Mouse (Mus musculus): Measurements from ENCODE around the gene Dscaml1. TPM values are rescaled to one million over a fixed set of nuclear protein-coding genes. Genes with fewer than 3 reads are reported as not detected.
"Not testable (repeated sequence)": the region's sequence is repeated elsewhere in the genome, so short reads cannot be mapped to it uniquely, and the experiment has no call there.

The Dscaml1 gene
- total RNA-seq, 2 experiments from 2014 or later, result not detected

DNA sequence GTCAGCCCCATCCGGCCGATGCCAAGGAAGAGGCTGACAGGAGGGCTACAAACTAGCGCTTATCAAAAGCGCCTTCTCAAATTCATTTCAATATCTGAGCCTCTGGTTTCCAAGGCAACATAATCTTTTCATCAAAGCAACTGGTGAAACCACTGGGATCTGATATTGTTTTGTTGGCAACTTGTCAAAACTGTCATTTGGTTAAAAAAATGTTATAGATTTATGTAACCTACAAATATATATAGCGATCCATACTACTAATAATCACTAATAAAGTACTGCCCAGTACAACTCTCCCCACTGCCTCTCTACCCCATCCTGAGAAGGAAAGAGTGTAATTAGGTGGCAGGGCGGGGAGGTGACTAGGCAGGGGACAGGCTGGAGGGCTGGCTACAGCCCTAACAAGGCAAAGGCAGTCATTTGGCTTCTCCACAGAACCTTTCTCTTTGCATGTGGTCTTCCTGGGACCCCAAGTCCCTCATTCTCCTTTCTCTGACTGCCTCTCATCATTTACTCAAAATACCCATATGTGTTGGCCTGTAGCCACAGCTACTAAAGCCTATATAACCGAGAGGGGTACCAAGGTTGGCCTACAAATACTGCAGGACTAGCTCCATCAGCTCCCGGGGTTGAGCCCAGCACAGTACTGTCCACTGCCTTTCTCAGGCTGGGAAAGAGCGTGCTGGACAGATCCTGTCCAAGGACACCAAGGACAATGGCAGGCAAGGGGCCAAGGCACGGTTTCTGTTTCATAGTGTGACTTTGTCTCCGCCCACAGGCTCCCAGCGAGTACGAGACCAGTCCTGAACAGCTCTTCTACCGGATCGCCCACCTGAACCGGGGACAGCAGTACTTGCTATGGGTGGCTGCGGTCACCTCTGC lies 313.5 kb downstream of the Dscaml1 start:
- peak; percentile 66 to 80 for DNase-seq
- intact Hi-C loops (cut with DNase I), result loop anchor here (5.0 kb wide), 1 partner anchor 148 kb away; no protein-coding TSS in a partner anchor

DNA sequence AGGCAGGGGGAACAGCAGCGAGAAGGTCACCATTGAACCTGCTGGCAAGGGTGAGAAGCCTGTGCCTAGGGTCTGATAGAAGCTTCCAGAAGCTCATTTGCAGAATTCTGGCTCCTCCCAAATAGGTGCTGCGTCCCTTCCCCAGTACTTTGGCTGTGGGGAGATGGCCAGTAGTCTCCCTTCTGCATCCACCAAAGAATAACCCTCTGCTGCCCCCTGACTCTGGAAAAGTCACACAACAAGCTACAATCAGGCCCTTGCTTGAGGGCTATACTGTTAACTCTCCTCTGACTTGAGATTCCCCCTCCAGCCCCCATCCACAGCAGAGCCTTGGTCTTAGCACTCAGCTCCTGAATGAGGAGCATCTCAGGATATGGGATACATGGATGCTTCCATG lies 314.2 kb downstream of the Dscaml1 start:
- DNase-seq, result peak in 1 of 2 experiments; percentile 40
- intact Hi-C loops (cut with DNase I), result loop anchor here (5.0 kb wide), 1 partner anchor 148 kb away; no protein-coding TSS in a partner anchor

DNA sequence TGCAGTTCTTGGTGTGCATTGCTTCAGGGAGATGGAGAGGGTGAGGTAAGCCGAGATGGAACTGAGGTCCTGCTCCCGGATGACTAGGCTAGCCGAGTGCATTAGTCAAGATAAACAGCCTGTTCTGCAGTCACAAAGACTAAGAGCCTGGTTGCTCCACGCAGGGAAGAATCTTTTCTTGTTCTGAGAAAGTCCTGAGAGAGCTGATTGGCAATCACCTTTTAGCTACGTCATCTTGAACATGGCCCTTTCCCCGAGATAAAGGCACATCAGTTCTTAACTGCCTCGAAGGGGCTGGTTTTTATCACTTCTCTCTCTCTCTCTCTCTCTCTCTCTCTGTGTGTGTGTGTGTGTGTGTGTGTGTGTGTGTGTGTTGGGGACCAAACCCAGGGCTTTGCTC lies 319.0 kb downstream of the Dscaml1 start:
- no peak for DNase-seq
- intact Hi-C loops (cut with DNase I), result no loop called here

DNA sequence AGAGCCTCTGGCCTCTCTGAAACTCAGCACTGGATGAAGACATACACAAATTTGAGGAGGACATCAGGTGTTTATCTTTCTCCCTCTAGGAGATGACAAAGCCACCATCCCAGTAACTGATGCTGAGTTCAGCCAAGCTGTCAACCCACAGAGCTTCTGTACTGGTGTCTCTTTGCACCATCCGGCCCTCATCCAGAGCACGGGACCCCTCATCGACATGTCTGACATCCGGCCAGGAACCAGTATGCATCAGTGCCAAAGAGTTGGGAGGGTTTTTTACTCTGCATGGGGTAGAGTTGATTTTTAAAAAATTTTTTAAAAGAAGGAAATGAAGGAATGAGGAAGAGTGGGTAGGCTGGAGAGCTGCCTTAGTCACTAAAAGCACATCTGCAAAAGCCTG lies 323.5 kb downstream of the Dscaml1 start:
- intact Hi-C loops (cut with DNase I), result no loop called here

DNA sequence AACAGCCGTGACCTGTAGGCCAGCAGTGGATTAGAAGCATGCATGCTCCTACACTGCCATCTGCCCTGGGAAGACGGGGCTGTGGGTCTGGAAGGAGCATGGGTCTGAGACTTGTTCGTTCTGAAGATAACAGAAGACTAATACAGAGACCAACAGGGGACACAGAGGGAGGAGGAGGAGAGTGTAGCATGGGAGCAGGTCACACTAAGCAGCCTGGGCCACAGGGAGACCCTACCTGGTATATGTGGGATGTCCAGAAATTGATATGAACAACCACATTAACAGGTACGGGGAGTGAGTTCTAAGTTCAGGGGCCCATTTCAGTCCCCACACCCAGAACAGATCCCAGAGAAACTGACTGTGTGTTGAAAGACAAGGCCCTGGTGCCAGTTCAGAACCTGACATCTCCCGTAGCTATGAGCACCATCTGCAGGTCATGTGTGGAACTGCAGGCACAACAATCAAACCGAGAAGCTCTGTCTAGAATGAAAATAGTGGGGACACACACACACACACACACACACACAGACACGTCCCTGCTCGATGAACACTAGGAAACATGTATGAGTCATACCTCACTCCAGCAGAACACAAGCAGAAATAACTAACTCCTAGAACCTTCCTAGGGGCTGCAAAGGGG lies 328.1 kb downstream of the Dscaml1 start:
- intact Hi-C loops (cut with DNase I), result loop anchor here (1.0 kb wide), 1 partner anchor 338 kb away; no protein-coding TSS in a partner anchor
- DNase-seq, result peak; percentile 53 to 77

More for the DNA sequence above, 323.5 kb downstream of the Dscaml1 start:
- DNase-seq, result no peak

DNA sequence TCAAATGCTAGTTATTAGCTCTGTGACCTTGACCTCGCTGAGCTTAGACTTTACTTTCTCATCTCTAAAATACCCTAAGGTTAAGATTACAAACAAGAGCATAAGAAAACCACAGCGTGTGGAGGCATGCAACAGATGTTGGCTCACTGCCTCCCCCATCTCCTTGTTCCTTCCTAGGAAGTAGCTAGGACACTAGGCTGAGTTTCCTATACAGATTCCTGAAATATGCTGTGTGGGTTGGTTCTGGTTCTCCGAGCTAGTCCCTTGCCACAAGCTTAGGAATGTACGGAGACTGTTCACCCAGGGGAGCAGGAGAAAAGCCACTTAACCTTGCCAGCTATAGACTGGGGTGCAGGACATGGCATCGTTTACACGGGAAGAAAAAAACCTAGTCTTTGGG lies 339.8 kb downstream of the Dscaml1 start:
- no peak for DNase-seq
- intact Hi-C loops (cut with DNase I), result no loop called here

DNA sequence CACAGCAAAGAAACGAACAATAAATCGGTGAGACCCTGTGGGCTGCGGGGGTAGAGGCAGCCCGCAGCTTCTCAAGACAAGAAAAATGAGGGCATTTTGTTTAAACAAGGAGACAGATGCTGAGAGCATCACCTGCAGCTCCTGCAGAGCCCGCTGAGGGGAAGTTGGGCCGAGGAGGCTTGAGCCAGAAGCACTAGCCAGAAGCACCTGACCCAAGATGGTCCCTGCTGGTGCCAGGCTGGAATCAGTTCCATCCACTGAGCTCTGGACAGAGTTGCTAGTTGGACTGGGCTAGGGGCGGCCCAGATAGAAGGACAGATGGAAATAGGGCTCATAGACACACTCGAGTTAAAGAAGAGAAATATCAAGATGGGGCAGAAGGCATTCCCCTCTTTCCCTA lies 340.7 kb downstream of the Dscaml1 start:
- intact Hi-C loops (cut with DNase I), result no loop called here
- no peak for DNase-seq

DNA sequence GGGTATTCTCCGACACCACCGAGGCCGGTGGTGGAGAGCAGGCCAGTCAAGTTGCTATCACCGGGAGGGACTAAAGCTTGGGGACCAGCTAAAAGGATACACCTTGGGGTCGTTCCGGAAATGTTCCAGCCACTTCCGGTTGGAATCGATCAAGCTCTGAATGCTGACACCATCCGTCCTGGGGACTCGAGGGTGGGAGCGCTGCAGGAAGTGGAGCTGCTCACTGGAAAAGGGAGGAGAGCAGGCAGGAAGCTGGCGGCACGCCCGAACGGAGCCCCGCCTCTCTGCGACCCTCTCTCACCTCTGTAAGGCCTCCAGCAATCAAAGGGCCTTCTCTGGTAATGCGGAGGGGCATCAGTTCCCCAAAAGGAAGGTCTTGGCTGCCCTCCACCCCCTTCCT lies 342.0 kb downstream of the Dscaml1 start:
- intact Hi-C loops (cut with DNase I), result no loop called here
- DNase-seq, result no peak

DNA sequence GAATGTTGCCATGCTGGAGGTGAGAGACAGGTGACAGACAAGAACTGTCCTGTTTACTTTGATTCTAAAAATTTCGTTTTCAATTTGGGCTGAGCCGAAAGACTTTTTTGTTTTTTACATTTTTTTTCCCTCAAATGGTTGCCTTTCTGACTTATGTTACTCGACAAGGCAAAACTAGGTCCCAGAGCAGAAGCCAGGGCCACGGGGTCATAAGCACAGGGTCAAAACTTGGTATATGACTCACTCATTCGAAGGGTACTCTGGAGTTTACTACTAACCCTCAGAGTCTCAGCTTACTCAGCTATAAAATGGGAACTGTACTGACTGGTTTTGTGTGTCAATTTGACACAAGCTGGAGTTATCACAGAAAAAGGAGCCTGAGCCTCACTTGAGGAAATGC lies 343.2 kb downstream of the Dscaml1 start:
- DNase-seq, result no peak
- intact Hi-C loops (cut with DNase I), result no loop called here

DNA sequence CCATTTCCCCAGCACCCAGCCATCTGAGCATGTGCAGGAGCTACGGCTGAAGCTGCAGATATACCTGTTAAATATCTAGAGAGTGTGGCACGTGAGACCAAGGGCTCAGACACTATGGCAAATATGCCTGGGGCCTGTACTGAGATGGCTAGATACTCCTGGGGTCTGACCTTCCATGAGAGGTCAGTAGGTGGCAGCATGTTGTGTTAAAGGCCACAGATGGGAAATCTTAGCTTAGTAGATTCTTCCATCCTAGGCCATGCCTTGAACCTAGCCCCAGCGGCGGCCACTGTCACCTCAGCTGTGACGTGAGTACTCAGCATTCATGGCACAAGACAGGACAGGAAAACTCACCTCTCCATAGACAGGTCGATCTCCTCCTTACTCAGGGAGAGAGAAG lies 347.7 kb downstream of the Dscaml1 start:
- intact Hi-C loops (cut with DNase I), result no loop called here
- no peak for DNase-seq

DNA sequence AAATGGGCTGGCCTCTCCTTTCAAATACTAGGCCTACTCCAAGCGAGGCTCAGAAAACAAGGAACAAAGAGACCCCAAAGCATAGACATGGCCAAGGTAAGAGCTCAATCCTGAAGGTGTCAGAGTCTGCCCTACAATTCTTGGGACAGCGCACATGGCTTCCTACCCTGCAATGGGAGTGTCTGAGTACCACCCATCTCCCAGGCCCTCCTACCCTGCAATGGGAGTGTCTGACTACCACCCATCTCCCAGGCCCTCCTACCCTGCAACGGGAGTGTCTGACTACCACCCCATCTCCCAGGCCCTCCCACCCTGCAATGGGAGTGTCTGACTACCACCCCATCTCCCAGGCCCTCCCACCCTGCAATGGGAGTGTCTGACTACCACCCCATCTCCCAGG lies 349.7 kb downstream of the Dscaml1 start:
- intact Hi-C loops (cut with DNase I); DNase-seq: not testable (repeated sequence)

DNA sequence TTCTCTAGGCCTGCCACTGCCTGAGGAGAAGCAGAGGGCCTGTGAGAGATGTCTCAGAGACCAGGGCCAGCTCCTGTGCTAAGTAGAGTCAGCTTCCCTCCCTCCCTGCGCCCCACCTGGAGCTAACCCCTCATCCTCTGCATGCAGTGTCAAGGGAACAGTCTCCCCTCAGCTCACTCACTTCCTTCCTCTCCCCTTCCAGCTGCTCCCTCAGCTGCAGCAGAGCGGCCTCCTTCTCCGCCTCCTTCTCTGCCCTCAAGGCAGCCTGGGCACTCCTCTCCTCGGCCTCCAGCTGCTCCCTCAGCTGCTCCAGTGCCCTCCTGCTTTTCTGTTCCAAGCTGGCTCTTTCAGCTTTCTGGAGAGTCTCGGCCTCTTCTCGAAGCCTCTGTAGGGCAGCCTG lies 352.8 kb downstream of the Dscaml1 start:
- intact Hi-C loops (cut with DNase I), result no loop called here
- DNase-seq, result no peak

DNA sequence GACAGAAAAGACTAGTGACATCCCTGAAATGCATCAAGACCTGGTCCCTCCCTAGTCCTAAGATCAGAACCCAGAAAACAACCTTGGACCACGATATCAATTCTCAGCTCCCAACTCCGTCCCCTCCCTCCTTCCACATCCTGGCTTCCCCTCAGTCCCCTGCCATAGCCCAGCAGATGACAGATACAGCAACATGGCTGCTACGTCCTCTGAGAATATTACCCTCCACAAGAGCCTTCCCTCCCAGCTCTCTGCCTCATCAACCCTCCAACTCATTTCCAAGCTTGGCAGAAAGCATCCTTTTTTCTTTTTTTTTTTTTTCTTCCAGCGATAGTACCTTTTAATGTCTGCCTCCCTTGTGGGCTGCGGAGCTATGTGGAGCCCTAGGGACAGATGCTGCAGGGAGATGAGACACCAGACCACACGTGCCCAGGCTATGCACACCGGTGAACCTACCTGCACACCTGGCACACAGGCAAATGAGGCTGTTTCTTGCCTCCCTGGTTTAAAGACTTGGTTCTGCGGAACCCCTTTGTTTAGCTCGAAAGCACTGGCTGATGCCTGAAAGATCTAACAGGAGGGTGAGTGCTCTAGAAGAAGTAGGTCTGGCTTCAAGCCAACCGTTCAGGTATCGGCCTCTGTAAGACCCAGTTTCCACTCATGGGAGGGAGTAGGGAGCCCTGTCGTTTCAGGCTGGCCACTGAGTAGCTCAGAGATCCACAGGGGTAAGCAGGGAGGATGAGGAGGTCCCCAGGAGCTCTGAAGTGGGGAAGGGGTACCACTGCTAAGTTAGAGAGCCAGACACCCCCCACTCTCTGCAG lies 357.0 kb downstream of the Dscaml1 start:
- intact Hi-C loops (cut with DNase I), result no loop called here
- no peak for DNase-seq

DNA sequence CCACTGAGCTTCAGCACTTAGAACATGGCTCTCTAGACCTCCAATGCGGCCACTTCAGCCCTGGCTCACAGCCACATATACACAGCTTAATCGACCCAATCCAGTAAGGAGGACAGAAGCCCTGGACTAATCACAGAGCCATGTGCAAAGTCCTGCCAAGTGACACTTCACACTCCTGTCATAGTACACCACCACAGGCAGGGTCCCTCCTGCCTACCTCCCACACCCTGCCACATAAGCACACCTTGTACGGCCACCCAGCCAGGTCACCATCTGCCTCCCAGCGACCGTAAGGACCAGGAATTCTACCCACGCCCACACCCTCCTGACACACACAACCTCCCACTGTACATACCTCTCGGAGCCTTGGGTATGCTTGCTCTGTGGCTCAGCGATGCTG lies 360.6 kb downstream of the Dscaml1 start:
- DNase-seq, result no peak

DNA sequence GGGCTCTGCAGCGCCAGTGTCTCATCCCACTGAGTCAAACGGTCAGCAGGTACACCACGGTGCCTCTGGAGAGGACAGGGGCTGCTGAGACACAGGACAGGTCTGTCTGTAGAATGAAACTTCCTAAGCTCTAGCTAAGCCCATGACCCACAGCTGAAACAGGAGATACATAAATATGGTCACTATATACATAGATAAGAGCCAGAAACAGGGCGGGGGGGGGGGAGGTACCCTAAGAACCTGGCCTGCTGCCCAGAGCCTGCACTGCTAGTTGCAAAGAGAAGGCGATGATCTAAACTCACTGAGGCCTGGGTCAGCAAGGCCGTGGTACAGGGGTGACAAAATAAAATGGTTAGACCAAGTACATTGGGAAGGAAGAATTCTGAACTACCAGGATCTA lies 361.1 kb downstream of the Dscaml1 start:
- no peak for DNase-seq
- intact Hi-C loops (cut with DNase I), result no loop called here

More for the DNA sequence above, 360.6 kb downstream of the Dscaml1 start:
- intact Hi-C loops (cut with DNase I), result no loop called here

DNA sequence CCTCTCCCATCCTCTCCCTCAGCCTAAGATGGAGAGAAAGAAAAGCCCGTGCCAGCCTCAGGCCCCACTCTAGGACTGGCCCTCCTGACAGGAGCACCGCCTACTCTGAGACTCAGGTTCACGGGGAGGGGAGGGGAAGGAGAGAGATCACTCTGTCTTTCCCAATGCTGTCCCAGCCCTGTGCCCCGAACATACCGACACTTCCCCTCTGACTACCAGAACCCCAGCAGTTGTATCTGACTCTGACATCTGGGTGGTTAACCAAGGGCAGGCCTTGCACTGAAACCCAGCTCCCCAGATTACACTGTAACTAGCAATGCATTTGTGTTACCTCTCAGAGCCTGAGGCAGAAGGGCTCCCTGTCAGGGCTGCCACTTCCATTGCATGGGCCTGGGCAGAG lies 362.0 kb downstream of the Dscaml1 start:
- intact Hi-C loops (cut with DNase I), result no loop called here
- DNase-seq, result no peak

DNA sequence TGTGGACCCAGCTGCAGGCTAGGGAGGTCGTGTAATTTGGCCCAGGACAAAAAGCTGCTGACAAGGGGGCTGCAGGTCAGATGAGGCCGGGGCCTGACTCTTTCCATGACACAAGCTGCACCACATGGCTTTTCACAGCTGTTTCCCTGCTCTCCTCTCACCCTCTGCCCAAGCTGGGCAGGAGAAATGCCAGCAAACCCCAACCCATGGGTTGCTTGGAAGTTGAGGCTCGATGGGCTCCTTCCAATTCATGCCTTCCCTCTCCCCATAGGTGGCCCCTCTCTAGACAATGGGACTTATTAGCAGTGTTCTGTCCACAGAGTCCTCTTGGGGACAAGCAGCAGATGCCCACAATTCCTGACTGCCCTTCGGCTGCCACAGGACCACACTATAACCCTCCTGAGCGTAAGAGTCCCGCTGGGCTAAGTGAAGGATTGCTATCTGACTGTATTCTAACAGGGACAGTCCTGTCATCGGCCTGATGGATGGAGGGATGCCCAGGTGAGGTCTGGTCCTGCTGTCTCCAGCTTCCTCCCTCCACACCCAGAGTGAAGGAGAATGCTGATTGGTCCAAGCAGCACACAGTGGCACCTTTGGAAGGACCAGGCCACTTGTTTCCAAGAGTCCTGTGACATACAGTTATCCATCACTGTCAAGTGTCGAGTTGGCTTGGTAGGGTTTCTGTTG lies 365.2 kb downstream of the Dscaml1 start:
- DNase-seq, result no peak
- intact Hi-C loops (cut with DNase I), result no loop called here

DNA sequence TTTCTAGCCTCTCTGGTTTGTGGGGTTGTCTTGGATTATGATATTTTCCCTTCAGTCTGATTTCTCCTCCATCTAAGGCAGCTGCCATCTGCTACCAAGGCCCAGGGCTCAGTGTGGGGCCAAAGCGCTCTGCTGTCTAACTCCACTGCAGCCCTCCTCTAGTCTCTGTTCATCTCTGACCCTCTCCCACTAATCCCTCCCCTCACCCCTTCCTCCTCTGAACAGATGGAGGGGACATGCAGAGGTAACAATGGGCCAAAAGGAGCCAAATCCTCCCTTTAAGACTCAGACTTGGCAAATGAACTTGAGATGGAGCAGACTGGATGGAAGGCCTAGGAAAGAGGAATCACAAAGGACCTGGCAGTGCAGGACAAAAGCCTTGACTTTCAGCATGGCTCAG lies 365.8 kb downstream of the Dscaml1 start:
- intact Hi-C loops (cut with DNase I), result no loop called here
- DNase-seq, result no peak

DNA sequence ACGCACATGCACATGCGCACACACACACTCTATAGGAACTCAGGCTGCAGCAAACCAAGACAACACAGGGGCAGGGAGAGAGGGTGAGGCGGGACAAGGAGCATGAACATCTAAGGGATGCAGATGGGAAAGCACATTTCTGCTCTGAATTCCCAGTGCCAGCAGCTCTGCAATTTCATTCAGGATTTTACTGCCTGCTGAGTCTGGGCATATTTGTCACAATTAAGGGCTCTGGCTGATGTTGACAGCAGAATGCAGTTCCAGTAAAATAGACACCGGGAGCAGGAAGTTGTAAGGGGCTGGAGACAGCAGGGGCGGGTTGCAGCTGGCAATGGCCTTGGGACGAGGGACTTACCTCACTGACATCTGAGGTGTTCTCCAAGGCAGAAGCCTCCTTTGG lies 367.3 kb downstream of the Dscaml1 start:
- intact Hi-C loops (cut with DNase I), result no loop called here
- no peak for DNase-seq

DNA sequence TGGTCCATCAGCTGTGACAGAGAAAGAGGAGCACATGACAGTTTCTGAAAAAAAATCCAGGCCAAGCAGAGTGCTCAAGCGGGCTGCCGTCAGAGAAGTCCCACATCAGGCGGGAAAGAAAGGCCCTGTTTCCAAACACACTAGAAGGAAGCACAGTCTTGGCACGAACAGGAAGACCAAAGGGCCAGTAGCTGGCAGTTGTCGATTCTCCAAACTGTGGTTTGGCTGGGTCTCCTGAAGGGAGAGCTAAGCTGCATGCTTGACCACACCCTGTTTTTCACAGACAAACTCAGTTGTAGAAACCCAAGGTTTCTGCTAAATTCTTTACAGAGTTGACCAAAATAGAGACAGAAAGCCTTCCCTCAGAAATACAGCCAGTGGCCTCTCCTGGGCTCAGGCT lies 369.3 kb downstream of the Dscaml1 start:
- intact Hi-C loops (cut with DNase I), result no loop called here
- DNase-seq, result peak in 1 of 2 experiments; percentile 21
